Mouse (Mus musculus) CD4-positive, CD25-positive, alpha-beta regulatory T cell, adult 4 months (primary cell): Measurements from ENCODE around the gene Sidt1. TPM values are rescaled to one million over a fixed set of nuclear protein-coding genes. Genes with fewer than 3 reads are reported as not detected.
"Not testable (repeated sequence)": the region's sequence is repeated elsewhere in the genome, so short reads cannot be mapped to it uniquely, and the experiment has no call there.

Experiments
- ATAC-seq: one replicate; pipeline ENCODE4 v1.8.0; 2017
- polyA plus RNA-seq, 2 experiments: library from polyadenylated mRNA; unstranded; fragments of 100-300 nt; shearing (Covaris generic); gene quantifications; one replicate each; pipeline ENCODE4 v1.2.1; 2017

Sidt1 gene
- polyA plus RNA-seq, 2 experiments from 2014 or later, result 34.7 to 38.8 TPM

- ATAC-seq, result no peak
Observed at GRCm38 (mm10) chr16:44302126-44302892, 30.7 kb downstream of the Sidt1 start.

GRCm38 (mm10) chr16:44299438-44300093, 33.4 kb downstream of the Sidt1 start:
- ATAC-seq, result peak; percentile 70

GRCm38 (mm10) chr16:44293960-44294359, 39.0 kb downstream of the Sidt1 start:
- no peak for ATAC-seq

GRCm38 (mm10) chr16:44292681-44293080, 40.3 kb downstream of the Sidt1 start:
- ATAC-seq, result not testable (repeated sequence)

- no peak for ATAC-seq
Observed at GRCm38 (mm10) chr16:44289004-44289648, 43.9 kb downstream of the Sidt1 start.

GRCm38 (mm10) chr16:44287356-44287950, 45.5 kb downstream of the Sidt1 start:
- no peak for ATAC-seq

GRCm38 (mm10) chr16:44282614-44283325, 50.2 kb downstream of the Sidt1 start:
- no peak for ATAC-seq

GRCm38 (mm10) chr16:44282036-44282435, 51.0 kb downstream of the Sidt1 start:
- ATAC-seq, result no peak

GRCm38 (mm10) chr16:44280806-44281205, 52.2 kb downstream of the Sidt1 start:
- ATAC-seq, result no peak

- ATAC-seq, result no peak
Observed at GRCm38 (mm10) chr16:44277212-44277611, 55.8 kb downstream of the Sidt1 start.

GRCm38 (mm10) chr16:44271371-44272038, 61.5 kb downstream of the Sidt1 start:
- no peak for ATAC-seq

- ATAC-seq, result no peak
Observed at GRCm38 (mm10) chr16:44270606-44271005, 62.4 kb downstream of the Sidt1 start.

- no peak for ATAC-seq
Observed at GRCm38 (mm10) chr16:44269578-44269977, 63.4 kb downstream of the Sidt1 start.

GRCm38 (mm10) chr16:44268541-44269215, 64.3 kb downstream of the Sidt1 start:
- no peak for ATAC-seq

- no peak for ATAC-seq
Observed at GRCm38 (mm10) chr16:44265562-44265961, 67.4 kb downstream of the Sidt1 start.

GRCm38 (mm10) chr16:44264916-44265315, 68.1 kb downstream of the Sidt1 start:
- ATAC-seq, result no peak

GRCm38 (mm10) chr16:44257476-44257875, 75.5 kb downstream of the Sidt1 start:
- ATAC-seq, result no peak

- ATAC-seq, result no peak
Observed at GRCm38 (mm10) chr16:44254698-44255097, 78.3 kb downstream of the Sidt1 start.

GRCm38 (mm10) chr16:44253797-44254634, 79.0 kb downstream of the Sidt1 start:
- ATAC-seq, result no peak

- ATAC-seq, result no peak
Observed at GRCm38 (mm10) chr16:44252735-44253134, 80.3 kb downstream of the Sidt1 start.
